Mouse (Mus musculus) hindbrain, embryonic 14.5 days (tissue): Measurements from ENCODE around the gene Smg1. TPM values are rescaled to one million over a fixed set of nuclear protein-coding genes. Genes with fewer than 3 reads are reported as not detected.
"Not testable (repeated sequence)": the region's sequence is repeated elsewhere in the genome, so short reads cannot be mapped to it uniquely, and the experiment has no call there.

ENCODE experiments used
- ATAC-seq: fragments of 200-750 bp; cut with Nextera tagmentation; 2 replicates; pipeline ENCODE4 v1.8.0; 2017; ENCODE audit warnings: moderate number of reproducible peaks, mild to moderate bottlenecking, moderate TSS enrichment, moderate library complexity; ENCODE audit not compliant: low FRiP score
- DNase-seq: peaks from one replicate; pipeline ENCODE4 v3.0.0-alpha.2; 2015; ENCODE audit warnings: low spot score
- H3K27ac ChIP-seq: fragments of 300-500 bp; sonication (generic); 2 replicates; pipeline ENCODE4 v1.5.1; 2014; ENCODE audit warnings: mild to moderate bottlenecking, moderate library complexity
- H3K27me3 ChIP-seq: fragments of 300-500 bp; sonication (generic); 2 replicates; pipeline ENCODE4 v1.6.1; 2014; ENCODE audit warnings: mild to moderate bottlenecking, low read length, mixed read lengths; ENCODE audit not compliant: control insufficient read depth, insufficient read depth
- H3K36me3 ChIP-seq: fragments of 300-500 bp; sonication (generic); replicated peaks from 2 replicates; pipeline ENCODE4 v1.6.1; 2014; ENCODE audit not compliant: control insufficient read depth, insufficient read depth
- H3K4me1 ChIP-seq: fragments of 300-500 bp; sonication (generic); replicated peaks from 2 replicates; pipeline ENCODE4 v1.6.1; 2014; ENCODE audit warnings: antibody characterized with exemption, low read length, mixed read lengths; ENCODE audit not compliant: control insufficient read depth, insufficient read depth
- H3K4me2 ChIP-seq: fragments of 300-500 bp; sonication (generic); replicated peaks from 2 replicates; pipeline ENCODE4 v1.6.1; 2014; ENCODE audit warnings: mild to moderate bottlenecking, moderate library complexity
- H3K4me3 ChIP-seq: fragments of 300-500 bp; sonication (generic); replicated peaks from 2 replicates; pipeline ENCODE4 v1.5.1; 2014; ENCODE audit warnings: mild to moderate bottlenecking, low read length
- H3K9ac ChIP-seq: fragments of 300-500 bp; sonication (generic); 2 replicates; pipeline ENCODE4 v1.6.1; 2014
- H3K9me3 ChIP-seq: fragments of 300-500 bp; sonication (generic); 2 replicates; pipeline ENCODE4 v1.6.1; 2016; ENCODE audit warnings: low read length; ENCODE audit not compliant: control insufficient read depth
- WGBS: fragments of 180-500 bp; shearing (Covaris S2); extraction: QIAGEN DNeasy Blood & Tissue Kit; methylation state at CpG from one replicate; pipeline ENCODE4 v1.1.7; 2014; 5-methylcytosine and 5-hydroxymethylcytosine counted together
- polyA plus RNA-seq: library from polyadenylated mRNA; unstranded; fragments of >200 nt; fragmentation: Nextera tagmentation; extraction: Ambion mirVana; gene quantifications from 2 replicates; pipeline ENCODE4 v1.2.1, GENCODE M21; 2014

Smg1 gene
- polyA plus RNA-seq, 1 experiment from 2014 or later, result 28.6 TPM

DNA sequence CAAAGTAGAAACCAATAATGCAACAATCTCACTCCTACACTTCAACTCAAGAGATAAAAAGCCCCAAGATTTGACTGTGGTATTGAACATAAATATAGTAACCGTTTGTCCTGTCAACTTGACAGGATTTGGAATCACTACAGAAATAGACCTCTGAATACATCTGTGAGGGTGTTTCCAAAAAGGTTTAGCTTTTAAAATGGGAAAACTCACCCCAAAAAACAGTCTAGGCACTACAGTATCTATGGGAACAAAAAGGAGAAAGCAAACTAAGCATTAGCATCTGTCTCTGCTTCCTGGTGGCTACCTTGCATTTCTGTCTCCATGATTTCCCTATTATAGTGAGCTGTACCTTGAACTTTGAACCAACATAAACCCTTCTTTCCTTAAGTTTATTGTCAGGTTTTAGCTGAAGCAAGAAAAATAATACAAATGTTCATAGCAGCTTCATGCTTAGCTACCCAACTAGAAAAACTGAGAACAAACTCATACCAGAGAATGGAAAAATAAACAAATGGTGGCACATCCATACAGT is 67.6 kb downstream of the Smg1 start:
- H3K27me3 ChIP-seq, result no peaks in the 10 kb centered on the region
- H3K9me3 ChIP-seq, result no peaks in the 10 kb centered on the region
- H3K4me2 ChIP-seq, result no peak overlapping the region
- H3K4me1 ChIP-seq, result no peaks in the 10 kb centered on the region
- 87% methylated on average over 1 of the region's 1 CpGs for WGBS
- DNase-seq (no peak), ATAC-seq (no peak)
- no peak overlapping the region for H3K27ac ChIP-seq
- H3K9ac ChIP-seq, result no peak overlapping the region
- peaks cover 84% of the 10 kb centered on the region for H3K36me3 ChIP-seq
- no peak overlapping the region for H3K4me3 ChIP-seq

DNA sequence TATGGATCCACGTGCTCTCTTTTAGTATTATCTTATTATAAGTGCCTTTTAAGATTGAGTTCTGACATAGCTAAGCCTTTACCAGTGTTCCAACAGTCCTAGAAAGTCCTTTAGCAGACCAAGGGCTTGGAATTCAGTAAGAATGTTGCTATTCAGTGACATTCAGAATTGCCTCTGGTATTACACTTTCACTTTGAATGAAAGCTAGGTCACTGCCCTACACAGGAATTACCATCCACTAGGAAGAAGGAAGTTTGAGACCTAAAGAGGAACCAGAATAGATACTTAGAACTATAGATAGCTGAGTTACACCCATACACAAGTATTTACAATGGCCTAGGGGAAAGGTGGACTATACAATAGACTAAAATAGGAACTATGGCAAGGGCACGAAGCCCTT is 73.3 kb downstream of the Smg1 start:
- not testable (repeated sequence) for H3K4me3 ChIP-seq, H3K9ac ChIP-seq, H3K27ac ChIP-seq, H3K4me1 ChIP-seq, H3K27me3 ChIP-seq, DNase-seq, H3K4me2 ChIP-seq, ATAC-seq, H3K9me3 ChIP-seq
- H3K36me3 ChIP-seq, result peaks cover 95% of the 10 kb centered on the region
- 90% methylated on average over 2 of the region's 2 CpGs for WGBS

DNA sequence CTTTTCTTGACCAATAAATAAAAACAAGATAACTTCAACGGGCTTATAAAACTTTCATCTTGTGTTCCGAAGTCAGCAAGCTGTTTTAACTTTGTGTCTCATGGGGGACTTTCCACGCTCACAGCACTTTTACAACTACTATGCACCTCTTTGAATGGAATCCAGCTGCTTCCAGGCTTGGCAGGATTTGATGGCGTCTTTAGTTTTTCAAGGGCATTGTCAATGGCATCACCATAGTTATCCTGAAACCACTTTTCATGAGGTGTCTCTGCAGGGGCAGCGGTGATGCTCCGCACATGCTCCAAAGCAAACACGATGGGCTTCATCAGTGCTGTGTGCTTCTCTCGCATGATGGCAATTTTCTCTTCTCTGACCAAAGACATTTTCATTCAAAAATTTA is 80.5 kb downstream of the Smg1 start:
- peaks cover 79% of the 10 kb centered on the region for H3K36me3 ChIP-seq
- WGBS, result 91% methylated on average over 8 of the region's 8 CpGs
- DNase-seq (no peak), ATAC-seq (no peak)
- no peaks in the 10 kb centered on the region for H3K4me1 ChIP-seq
- H3K9me3 ChIP-seq, result no peaks in the 10 kb centered on the region
- no peak overlapping the region for H3K4me2 ChIP-seq
- no peak overlapping the region for H3K27ac ChIP-seq
- H3K27me3 ChIP-seq, result no peaks in the 10 kb centered on the region
- no peak overlapping the region for H3K4me3 ChIP-seq
- no peak overlapping the region for H3K9ac ChIP-seq

DNA sequence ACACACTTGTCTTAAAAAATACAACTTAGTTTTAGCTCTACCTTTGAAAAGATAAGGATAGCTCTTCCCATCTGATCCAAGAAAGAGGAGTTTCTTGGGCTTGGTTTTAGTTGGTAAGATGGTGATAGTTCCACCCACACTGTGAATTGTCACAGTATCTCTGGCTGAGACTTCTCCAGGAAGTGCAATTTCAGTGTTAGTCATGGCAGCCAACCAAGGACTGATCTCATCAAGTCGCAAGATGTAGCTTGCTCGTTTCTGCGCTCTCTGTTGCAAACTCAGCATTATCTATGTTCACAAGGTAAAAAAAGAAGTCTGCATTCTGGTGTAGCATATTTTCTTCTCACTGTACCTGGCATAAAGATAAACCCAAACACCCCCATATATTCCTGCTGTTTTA is 83.3 kb downstream of the Smg1 start:
- DNase-seq, result no peak
- 95% methylated on average over 3 of the region's 3 CpGs for WGBS
- Histone ChIP-seq H3K4me1 (no peaks in the 10 kb centered on the region), H3K36me3 (peaks cover 77% of the 10 kb centered on the region), H3K9ac (no peak overlapping the region), H3K27me3 (no peaks in the 10 kb centered on the region), H3K9me3 (no peaks in the 10 kb centered on the region), H3K4me2 (no peak overlapping the region), H3K27ac (no peak overlapping the region), H3K4me3 (no peak overlapping the region)
- ATAC-seq, result no peak

DNA sequence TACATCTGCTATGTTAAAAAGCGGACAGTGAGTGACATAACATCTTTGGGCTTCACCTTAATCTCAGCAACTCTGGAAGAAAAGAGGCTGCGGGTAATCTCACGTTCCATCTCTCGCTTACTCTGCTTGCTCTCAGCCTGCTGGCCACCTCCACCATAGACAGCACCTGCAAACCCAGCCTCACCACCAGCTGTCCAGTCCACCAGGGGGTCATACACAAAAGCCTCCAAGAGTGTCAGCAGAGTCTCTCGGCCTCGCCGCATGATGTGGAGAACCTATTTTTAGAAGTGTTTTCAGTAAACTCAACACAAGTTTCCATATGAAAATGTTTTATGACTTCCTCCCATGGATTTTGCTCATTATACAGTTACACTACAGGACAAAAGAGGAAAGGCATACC is 87.0 kb downstream of the Smg1 start:
- Histone ChIP-seq H3K27ac (no peak overlapping the region), H3K9ac (no peak overlapping the region), H3K27me3 (no peaks in the 10 kb centered on the region), H3K4me1 (no peaks in the 10 kb centered on the region), H3K36me3 (peaks cover 92% of the 10 kb centered on the region), H3K4me3 (no peak overlapping the region), H3K4me2 (no peak overlapping the region), H3K9me3 (no peaks in the 10 kb centered on the region)
- ATAC-seq (no peak), DNase-seq (no peak)
- WGBS, result 95% methylated on average over 7 of the region's 7 CpGs

DNA sequence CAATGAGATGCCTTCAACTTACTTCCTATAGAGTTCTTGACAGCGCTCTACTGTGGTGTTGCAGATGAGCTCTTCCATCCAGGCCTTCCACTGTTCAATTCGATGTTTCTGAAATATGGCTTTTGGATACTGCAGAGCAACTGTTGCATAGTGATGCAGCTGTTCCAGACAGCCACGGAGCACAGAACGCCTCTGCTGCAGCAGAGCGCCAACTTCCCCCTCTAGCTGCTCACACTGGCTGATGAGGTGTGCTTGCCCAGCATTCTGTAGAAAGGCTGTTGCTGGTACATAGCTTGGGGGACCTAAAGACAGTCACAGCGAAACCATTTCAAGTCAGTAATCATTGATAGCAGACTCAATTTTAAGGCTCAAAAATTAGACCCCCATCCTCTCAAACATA is 89.3 kb downstream of the Smg1 start:
- H3K27me3 ChIP-seq, result no peaks in the 10 kb centered on the region
- no peak overlapping the region for H3K4me3 ChIP-seq
- no peaks in the 10 kb centered on the region for H3K9me3 ChIP-seq
- no peak for DNase-seq
- H3K9ac ChIP-seq, result no peak overlapping the region
- H3K4me2 ChIP-seq, result no peak overlapping the region
- ATAC-seq, result no peak
- peaks cover 86% of the 10 kb centered on the region for H3K36me3 ChIP-seq
- H3K4me1 ChIP-seq, result no peaks in the 10 kb centered on the region
- whole genome bisulfite sequencing, result 97% methylated on average over 6 of the region's 6 CpGs
- H3K27ac ChIP-seq, result no peak overlapping the region

DNA sequence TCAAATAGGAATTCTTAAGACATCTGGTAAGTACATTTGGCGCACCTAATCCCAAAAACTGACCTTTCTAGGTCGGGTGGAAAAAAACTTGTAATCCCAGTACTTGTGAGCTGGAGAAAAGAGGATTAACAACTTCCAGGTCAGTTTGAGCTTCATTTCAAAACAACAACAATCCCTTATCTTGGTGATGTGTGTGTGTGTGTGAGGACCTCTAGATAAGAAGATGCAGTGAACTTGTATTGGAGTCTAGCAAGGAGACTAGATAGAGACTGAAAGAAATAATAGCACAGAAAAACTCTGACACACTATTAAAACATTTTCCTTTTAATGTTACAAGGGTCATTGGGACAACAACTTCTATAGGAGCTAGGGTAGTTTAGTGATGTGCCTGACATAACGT is 99.9 kb downstream of the Smg1 start:
- no peaks in the 10 kb centered on the region for H3K9me3 ChIP-seq
- no peaks in the 10 kb centered on the region for H3K4me1 ChIP-seq
- H3K4me2 ChIP-seq, result no peak overlapping the region
- H3K4me3 ChIP-seq, result no peak overlapping the region
- H3K27ac ChIP-seq, result no peak overlapping the region
- WGBS, result 86% methylated on average over 3 of the region's 3 CpGs
- H3K9ac ChIP-seq, result no peak overlapping the region
- DNase-seq (no peak), ATAC-seq (no peak)
- no peaks in the 10 kb centered on the region for H3K27me3 ChIP-seq
- peaks cover 88% of the 10 kb centered on the region for H3K36me3 ChIP-seq

DNA sequence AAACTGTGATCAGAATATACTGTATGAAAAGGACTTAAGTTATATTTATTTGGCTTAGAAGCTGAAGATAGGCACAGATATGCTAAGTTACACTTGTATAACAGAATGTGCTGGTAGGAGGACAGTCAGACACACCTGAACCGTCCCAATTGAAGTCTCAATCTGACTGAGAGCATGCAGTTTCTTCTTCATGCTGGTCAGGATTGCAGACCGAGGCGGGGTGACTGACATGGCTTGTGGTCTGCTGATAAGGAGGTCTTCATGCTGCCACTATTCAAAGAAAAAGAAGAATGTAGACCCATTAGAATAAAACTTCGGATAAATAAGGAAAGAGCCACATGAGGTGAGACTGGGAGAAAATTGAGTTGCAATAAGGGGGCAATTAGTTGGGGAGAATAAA is 100.3 kb downstream of the Smg1 start:
- Histone ChIP-seq H3K27me3 (no peaks in the 10 kb centered on the region), H3K9ac (no peak overlapping the region), H3K9me3 (no peaks in the 10 kb centered on the region), H3K4me2 (no peak overlapping the region), H3K27ac (no peak overlapping the region), H3K36me3 (peaks cover 87% of the 10 kb centered on the region), H3K4me3 (no peak overlapping the region), H3K4me1 (no peaks in the 10 kb centered on the region)
- 93% methylated on average over 4 of the region's 4 CpGs for WGBS
- ATAC-seq (no peak), DNase-seq (no peak)

DNA sequence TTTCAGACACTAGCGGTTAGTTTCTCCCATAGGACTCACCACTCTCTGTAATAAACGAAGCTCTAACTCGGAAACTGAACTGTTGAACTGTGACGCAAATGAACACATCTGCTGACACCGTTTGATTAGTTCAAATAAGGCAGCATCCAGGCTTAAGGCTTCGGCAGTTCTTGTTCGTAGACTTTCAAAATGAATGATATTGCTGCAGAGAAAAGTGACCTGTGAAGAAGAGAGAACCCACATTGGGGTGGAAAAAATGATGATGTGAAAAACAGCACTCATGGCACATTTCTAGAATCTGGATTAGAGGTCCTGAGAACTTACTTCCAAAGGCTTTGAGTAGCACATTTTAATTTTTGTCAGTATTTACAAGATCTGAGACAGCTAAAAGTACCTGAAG is 102.2 kb downstream of the Smg1 start:
- 90% methylated on average over 7 of the region's 7 CpGs for WGBS
- ATAC-seq (no peak), DNase-seq (no peak)
- H3K9ac ChIP-seq, result no peak overlapping the region
- no peak overlapping the region for H3K27ac ChIP-seq
- H3K27me3 ChIP-seq, result no peaks in the 10 kb centered on the region
- no peak overlapping the region for H3K4me3 ChIP-seq
- no peaks in the 10 kb centered on the region for H3K4me1 ChIP-seq
- no peak overlapping the region for H3K4me2 ChIP-seq
- peaks cover 93% of the 10 kb centered on the region for H3K36me3 ChIP-seq
- H3K9me3 ChIP-seq, result no peaks in the 10 kb centered on the region

DNA sequence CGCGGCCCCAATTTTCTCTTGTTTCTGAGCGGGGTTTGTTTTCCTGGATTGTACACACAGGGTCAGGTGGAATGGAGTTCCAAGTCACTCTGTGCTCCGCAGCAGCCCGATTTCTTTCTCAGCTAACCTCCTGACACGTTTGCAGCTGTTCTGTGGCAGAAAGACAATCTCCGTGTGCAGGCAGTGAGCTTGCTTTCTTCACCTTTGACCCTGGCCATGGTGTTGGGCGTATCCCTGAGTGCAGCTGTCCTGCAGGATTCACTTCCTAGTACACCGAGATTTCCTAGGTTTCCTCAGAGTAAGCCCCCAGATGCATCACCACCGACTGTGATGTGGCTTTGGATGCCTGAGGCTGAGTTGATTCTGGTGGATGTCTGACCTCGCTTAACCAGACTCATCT is 108.3 kb downstream of the Smg1 start:
- H3K9me3 ChIP-seq, result no peaks in the 10 kb centered on the region
- H3K4me1 ChIP-seq, result peaks cover 2% of the 10 kb centered on the region; the same call in 1 of the 2 replicates
- DNase-seq, result no peak
- ATAC-seq, result no peak
- 73% methylated on average over 11 of the region's 11 CpGs for WGBS
- H3K27ac ChIP-seq, result no peak overlapping the region
- no peak overlapping the region for H3K9ac ChIP-seq
- H3K27me3 ChIP-seq, result no peaks in the 10 kb centered on the region
- H3K36me3 ChIP-seq, result peaks cover 56% of the 10 kb centered on the region
- H3K4me3 ChIP-seq, result no peak overlapping the region
- no peak overlapping the region for H3K4me2 ChIP-seq
